Mouse (Mus musculus): ENCODE data around the gene A730046J19Rik. TPM values are rescaled to one million over a fixed set of nuclear protein-coding genes. Genes with fewer than 3 reads are reported as not detected.

A730046J19Rik gene
- 0.20 and 0.27 TPM in 2 replicates for polyA plus RNA-seq (2016; fragmentation: Nextera tagmentation; extraction: Ambion mirVana)

- Histone ChIP-seq H3K9ac (replicated peaks) (no peak within 1 kb of the TSS), H3K4me2 (peak within 1 kb of the TSS; percentile 43), H3K27me3 (peaks cover 20% of the 10 kb centered on the region), H3K9me3 (no peaks in the 10 kb centered on the region), H3K36me3 (no peaks in the 10 kb centered on the region), H3K27ac (no peak within 1 kb of the TSS), H3K4me3 (replicated peaks) (peak within 1 kb of the TSS; percentile 9; the same call in 1 of the 2 replicates), H3K4me1 (replicated peaks) (no peaks in the 10 kb centered on the region)
- no peak for ATAC-seq (ENCODE audit: insufficient number of reproducible peaks, insufficient read depth, low FRiP score, low TSS enrichment, low read depth)
- WGBS = 18% methylated on average over 8 of the region's 8 CpGs
Observed at GRCm38 (mm10) chrX:144153523-144153922, at the start of gene A730046J19Rik. TSS of gene A730046J19Rik (plus strand) at chrX:144153695.

- H3K27me3 ChIP-seq = 0 out of 2 replicates have a peak, but pooled peaks cover 5% of the 10 kb centered on the region
- no peak overlapping the region for H3K9ac ChIP-seq (replicated peaks)
- H3K4me1 ChIP-seq (replicated peaks) = no peaks in the 10 kb centered on the region
- ATAC-seq (ENCODE audit: insufficient number of reproducible peaks, insufficient read depth, low FRiP score, low TSS enrichment, low read depth) = no peak
- no peaks in the 10 kb centered on the region for H3K9me3 ChIP-seq
- no peaks in the 10 kb centered on the region for H3K36me3 ChIP-seq
- no peak overlapping the region for H3K4me2 ChIP-seq
- H3K27ac ChIP-seq = no peak overlapping the region
- WGBS = 48% methylated on average over 2 of the region's 2 CpGs
- no peak overlapping the region for H3K4me3 ChIP-seq (replicated peaks)
Observed at GRCm38 (mm10) chrX:144104619-144105416, 48.7 kb upstream of the A730046J19Rik start.

GRCm38 (mm10) chrX:144136281-144136680 lies 17.2 kb upstream of the A730046J19Rik start:
- Histone ChIP-seq H3K9me3 (no peaks in the 10 kb centered on the region), H3K27ac (no peak overlapping the region), H3K4me1 (replicated peaks) (no peaks in the 10 kb centered on the region), H3K9ac (replicated peaks) (no peak overlapping the region), H3K4me3 (replicated peaks) (no peak overlapping the region), H3K36me3 (no peaks in the 10 kb centered on the region), H3K4me2 (no peak overlapping the region), H3K27me3 (peaks cover 10% of the 10 kb centered on the region; the same call in 1 of the 2 replicates)
- 37% methylated on average over 1 of the region's 1 CpGs for WGBS
- no peak for ATAC-seq (ENCODE audit: insufficient number of reproducible peaks, insufficient read depth, low FRiP score, low TSS enrichment, low read depth)

- Histone ChIP-seq H3K36me3 (no peaks in the 10 kb centered on the region), H3K4me3 (replicated peaks) (no peak overlapping the region), H3K4me1 (replicated peaks) (no peaks in the 10 kb centered on the region), H3K9ac (replicated peaks) (no peak overlapping the region), H3K27me3 (peaks cover 13% of the 10 kb centered on the region), H3K9me3 (no peaks in the 10 kb centered on the region), H3K4me2 (no peak overlapping the region), H3K27ac (no peak overlapping the region)
- WGBS = 82% methylated on average over 2 of the region's 2 CpGs
- ATAC-seq (ENCODE audit: insufficient number of reproducible peaks, insufficient read depth, low FRiP score, low TSS enrichment, low read depth) = no peak
Observed at GRCm38 (mm10) chrX:144149987-144150386, 3.5 kb upstream of the A730046J19Rik start.

GRCm38 (mm10) chrX:144154111-144154510 lies 616 bp downstream of the A730046J19Rik start:
- no peak for ATAC-seq (ENCODE audit: insufficient number of reproducible peaks, insufficient read depth, low FRiP score, low TSS enrichment, low read depth)
- H3K27ac ChIP-seq = no peak overlapping the region
- H3K4me3 ChIP-seq (replicated peaks) = 0 out of 2 replicates have a peak overlapping the region, but pooled peaks have one; percentile 9
- 29% methylated on average over 7 of the region's 7 CpGs for WGBS
- no peaks in the 10 kb centered on the region for H3K36me3 ChIP-seq
- H3K4me1 ChIP-seq (replicated peaks) = no peaks in the 10 kb centered on the region
- peaks cover 24% of the 10 kb centered on the region for H3K27me3 ChIP-seq
- H3K9me3 ChIP-seq = no peaks in the 10 kb centered on the region
- peak overlapping the region; percentile 43 for H3K4me2 ChIP-seq
- H3K9ac ChIP-seq (replicated peaks) = no peak overlapping the region

- ATAC-seq (ENCODE audit: insufficient number of reproducible peaks, insufficient read depth, low FRiP score, low TSS enrichment, low read depth) = no peak
Observed at GRCm38 (mm10) chrX:144162936-144163335, 9.4 kb downstream of the A730046J19Rik start.

More at GRCm38 (mm10) chrX:144162936-144163335, 9.4 kb downstream of the A730046J19Rik start:
- Histone ChIP-seq H3K27me3 (peaks cover 18% of the 10 kb centered on the region), H3K27ac (no peak overlapping the region), H3K9ac (replicated peaks) (no peak overlapping the region), H3K4me2 (0 out of 2 replicates have a peak overlapping the region, but pooled peaks have one; percentile 6), H3K9me3 (no peaks in the 10 kb centered on the region), H3K4me3 (replicated peaks) (no peak overlapping the region), H3K4me1 (replicated peaks) (no peaks in the 10 kb centered on the region), H3K36me3 (no peaks in the 10 kb centered on the region)
- WGBS = 49% methylated on average over 5 of the region's 5 CpGs

Other genes with a start within 250 kb of the A730046J19Rik start
- gene Dcx, start 220.4 kb upstream of the A730046J19Rik start, polyA plus RNA-seq (2016; fragmentation: Nextera tagmentation; extraction: Ambion mirVana) = 8.9 and 10.4 TPM in 2 replicates
- gene Alg13, start 164.1 kb downstream of the A730046J19Rik start, polyA plus RNA-seq (2016; fragmentation: Nextera tagmentation; extraction: Ambion mirVana) = 30.2 and 31.8 TPM in 2 replicates